23 mouse cellular contexts compared by ENCODE assay signal in the genomic region with DNA sequence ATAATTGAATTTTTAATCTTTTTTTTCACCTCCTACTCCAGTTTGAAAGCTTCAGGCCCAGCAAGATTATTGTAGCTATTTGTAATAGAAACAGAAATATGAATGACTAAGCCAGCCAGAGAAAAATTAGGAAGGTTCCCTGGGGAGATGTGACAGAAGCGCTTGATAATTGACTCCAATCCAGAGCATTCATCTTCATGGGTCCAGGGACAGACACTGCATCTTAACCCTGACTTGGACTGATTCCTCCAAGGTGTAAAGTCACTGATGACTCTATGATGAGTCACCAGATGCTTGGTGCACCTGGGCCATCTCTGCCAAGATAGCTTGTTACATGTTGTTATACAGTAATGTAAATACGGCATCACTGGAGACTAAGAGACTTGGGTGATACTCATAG.
"Had no signal": no experiment of that assay in that cellular context is flagged by ENCODE, and none has a peak within 500 bp of the region (broad histone marks: within the 10 kb centered on the region; RNA-seq: fewer than 3 reads in every experiment).

No protein-coding gene starts in this region.

- H3K4me3 ChIP-seq: limb, embryonic 10.5 days; limb, embryonic 13.5 days; liver, embryonic 12.5 days; liver, embryonic 15.5 days; lung, embryonic 15.5 days; megakaryocyte, embryonic 14.5 days; midbrain, embryonic 10.5 days; neural tube, embryonic 12.5 days; neural tube, embryonic 15.5 days had no signal

- H3K4me2 ChIP-seq: limb, embryonic 13.5 days; liver, embryonic 12.5 days; liver, embryonic 15.5 days; lung, embryonic 15.5 days; neural tube, embryonic 12.5 days; neural tube, embryonic 15.5 days had no signal

- H3K27ac ChIP-seq: limb, embryonic 10.5 days; limb, embryonic 13.5 days; liver, embryonic 12.5 days; liver, embryonic 15.5 days; lung, embryonic 15.5 days; midbrain, embryonic 10.5 days; neural tube, embryonic 12.5 days; neural tube, embryonic 15.5 days; stomach, postnatal 0 days had no signal

- DNase-seq: kidney, postnatal 14 days; kidney, postnatal 4 days; liver; lung, adult 18-20 months; lung, postnatal 10 days; lung, postnatal 36 days; midbrain, embryonic 14.5 days; right cerebral cortex, adult 18-20 months; right cerebral cortex, postnatal 14 days; right cerebral cortex, postnatal 4 days; thymus, adult 2 months; thymus, postnatal 14 days; thymus, postnatal 4 days had no signal

- H3K4me1 ChIP-seq: limb, embryonic 10.5 days; limb, embryonic 13.5 days; liver, embryonic 12.5 days; liver, embryonic 15.5 days; lung, embryonic 15.5 days; megakaryocyte, embryonic 14.5 days; midbrain, embryonic 10.5 days; neural tube, embryonic 12.5 days; neural tube, embryonic 15.5 days had no signal

- H3K9ac ChIP-seq: limb, embryonic 13.5 days; liver, embryonic 12.5 days; liver, embryonic 15.5 days; lung, embryonic 15.5 days; neural tube, embryonic 12.5 days; neural tube, embryonic 15.5 days had no signal

- H3K27me3 ChIP-seq: limb, embryonic 13.5 days; liver, embryonic 12.5 days; liver, embryonic 15.5 days; lung, embryonic 15.5 days; megakaryocyte, embryonic 14.5 days; neural tube, embryonic 12.5 days; neural tube, embryonic 15.5 days had no signal

- H3K9me3 ChIP-seq: limb, embryonic 10.5 days; limb, embryonic 13.5 days; liver, embryonic 12.5 days; liver, embryonic 15.5 days; lung, embryonic 15.5 days; megakaryocyte, embryonic 14.5 days; midbrain, embryonic 10.5 days; neural tube, embryonic 12.5 days; neural tube, embryonic 15.5 days had no signal

- H3K36me3 ChIP-seq: limb, embryonic 10.5 days; limb, embryonic 13.5 days; liver, embryonic 12.5 days; liver, embryonic 15.5 days; lung, embryonic 15.5 days; midbrain, embryonic 10.5 days; neural tube, embryonic 12.5 days; neural tube, embryonic 15.5 days had no signal

- ATAC-seq: liver, embryonic 12.5 days had no signal
